Mouse (Mus musculus) gastrocnemius, postnatal 36 days (tissue): Measurements from ENCODE around the gene Creg2. TPM values are rescaled to one million over a fixed set of nuclear protein-coding genes. Genes with fewer than 3 reads are reported as not detected.

Experiments used
- total RNA-seq, 2 experiments: library from RNA; stranded (reverse); gene quantifications; 2 replicates each; pipeline ENCODE4 v1.2.3; 2021

The Creg2 gene
- total RNA-seq, 2 experiments from 2014 or later: not detected

Other genes with a start within 250 kb of the Creg2 start
- 1 to 10 TPM; 6.3 to 7.8 TPM for gene Tbc1d8, start 172.7 kb downstream of the Creg2 start, total RNA-seq
- gene Cnot11, start 116.5 kb downstream of the Creg2 start, total RNA-seq: 10 to 100 TPM; 14.9 to 17.0 TPM
- gene Rnf149, start 74.1 kb downstream of the Creg2 start, total RNA-seq: 1 to 10 TPM; 6.0 to 6.9 TPM
- not detected for gene Rfx8, start 69.5 kb upstream of the Creg2 start, total RNA-seq
- gene Gm3646, start 153.9 kb upstream of the Creg2 start, total RNA-seq: 1 to 10 TPM; 1.3 to 1.9 TPM
- gene Map4k4, start 249.4 kb upstream of the Creg2 start, total RNA-seq: 10 to 100 TPM; 26.0 to 30.9 TPM